ENCODE assay signal across 18 mouse cellular contexts in the genomic region with DNA sequence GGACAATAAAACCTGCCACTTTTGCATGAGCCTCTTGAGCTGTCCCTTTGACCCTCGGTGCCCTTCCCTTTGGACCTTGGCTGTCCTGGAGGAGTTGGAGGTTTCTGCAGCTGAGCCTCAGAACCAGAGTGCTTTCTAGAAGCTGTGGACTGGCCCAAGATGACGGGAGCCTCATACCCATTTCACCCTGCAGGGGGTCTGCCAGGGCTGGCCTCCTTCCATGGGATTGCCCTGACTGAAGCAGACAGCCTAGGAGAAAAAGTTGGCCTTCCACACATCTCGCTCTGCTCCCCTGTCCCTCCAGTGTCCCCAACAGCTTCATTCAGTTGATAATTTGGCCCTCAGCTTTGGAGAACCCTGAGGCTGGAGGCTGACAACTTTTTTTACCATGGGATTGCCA. TPM values are rescaled to one million over a fixed set of nuclear protein-coding genes. Genes with fewer than 3 reads are reported as not detected.
"Had no signal": no experiment of that assay in that cellular context is flagged by ENCODE, and none has a peak within 500 bp of the region (broad histone marks: within the 10 kb centered on the region; RNA-seq: fewer than 3 reads in every experiment).

No protein-coding gene starts in this region.

- H3K9ac ChIP-seq: limb, embryonic 13.5 days; liver, embryonic 14.5 days; neural tube, embryonic 12.5 days had no signal

- DNase-seq: kidney, adult 11 months; kidney, adult 9 months; kidney, postnatal 36 days; lung, adult 18-20 months; lung, postnatal 4 days; midbrain, embryonic 14.5 days; retina, postnatal 1 day; right cerebral cortex, postnatal 4 days; spleen, adult 18-20 months; thymus, adult 18-20 months; thymus, postnatal 25 days had no signal

- H3K27ac ChIP-seq: kidney, postnatal 0 days; limb, embryonic 13.5 days; liver, embryonic 14.5 days; midbrain, embryonic 10.5 days; neural tube, embryonic 12.5 days had no signal

- H3K27me3 ChIP-seq: limb, embryonic 13.5 days; neural tube, embryonic 12.5 days had no signal

- H3K4me3 ChIP-seq: limb, embryonic 13.5 days; midbrain, embryonic 10.5 days; neural tube, embryonic 12.5 days had no signal

- H3K9me3 ChIP-seq: limb, embryonic 13.5 days; midbrain, embryonic 10.5 days; neural tube, embryonic 12.5 days had no signal

- H3K4me2 ChIP-seq: limb, embryonic 13.5 days; neural tube, embryonic 12.5 days had no signal

RNA-seq across cellular contexts. Expression of gene Slc8a2, which starts 12.5 kb away (rescaled TPM):
- total RNA-seq: liver, adult 2 months; megakaryocyte, adult 5-6 weeks had no signal

RNA-seq across cellular contexts. Expression of gene Zfp541, which starts 55.5 kb away (rescaled TPM):
- total RNA-seq: liver, adult 2 months had no signal
- polyA plus RNA-seq: midbrain, embryonic 10.5 days had no signal
